19 mouse cellular contexts compared by ENCODE assay signal in genomic region chr10:40054455-40054854, GRCm38 (mm10). TPM values are rescaled to one million over a fixed set of nuclear protein-coding genes. Genes with fewer than 3 reads are reported as not detected.
"Had no signal": no experiment of that assay in that cellular context is flagged by ENCODE, and none has a peak within 500 bp of the region (broad histone marks: within the 10 kb centered on the region; RNA-seq: fewer than 3 reads in every experiment).

No protein-coding gene starts in this region.

- H3K9ac ChIP-seq: limb, embryonic 15.5 days; liver, embryonic 12.5 days; lung, embryonic 14.5 days; neural tube, embryonic 15.5 days had no signal

- H3K4me2 ChIP-seq: limb, embryonic 15.5 days; liver, embryonic 12.5 days; lung, embryonic 14.5 days; neural tube, embryonic 15.5 days had no signal

- ATAC-seq: hindbrain, embryonic 16.5 days; inflammation-experienced regulatory T-cells, adult 6 months had no signal

- H3K27me3 ChIP-seq: limb, embryonic 15.5 days; liver, embryonic 12.5 days; neural tube, embryonic 15.5 days had no signal

- H3K27ac ChIP-seq: kidney, postnatal 0 days; limb, embryonic 15.5 days; liver, embryonic 12.5 days; midbrain, embryonic 10.5 days; neural tube, embryonic 15.5 days; stomach, postnatal 0 days had no signal

- H3K36me3 ChIP-seq: limb, embryonic 15.5 days; midbrain, embryonic 10.5 days; neural tube, embryonic 15.5 days had no signal

- DNase-seq: kidney, adult 2 months; lung, embryonic 14.5 days; lung, postnatal 10 days; lung, postnatal 4 days; midbrain, embryonic 14.5 days; retina, postnatal 1 day; thymus, adult 18-20 months; thymus, postnatal 14 days had no signal

- H3K4me1 ChIP-seq: midbrain, embryonic 10.5 days had no signal

- H3K9me3 ChIP-seq: limb, embryonic 15.5 days; liver, embryonic 12.5 days; midbrain, embryonic 10.5 days; neural tube, embryonic 15.5 days had no signal

- H3K4me3 ChIP-seq: limb, embryonic 15.5 days; liver, embryonic 12.5 days; midbrain, embryonic 10.5 days; myocyte; neural tube, embryonic 15.5 days had no signal

RNA-seq across cellular contexts. Expression of gene Mfsd4b1, which starts 29.4 kb away (rescaled TPM):
- polyA plus RNA-seq: inflammation-experienced regulatory T-cells, adult 6 months; large intestine, adult 2 months; lung, embryonic 14.5 days; midbrain, embryonic 10.5 days; neural tube, embryonic 11.5 days had no signal
